Mouse (Mus musculus) adrenal gland, adult 10 weeks (tissue): Measurements from ENCODE around the gene Nacc1. TPM values are rescaled to one million over a fixed set of nuclear protein-coding genes. Genes with fewer than 3 reads are reported as not detected.

ENCODE experiments used
- polyA plus RNA-seq: library from polyadenylated mRNA; stranded (reverse); fragments of 350-450 nt; fragmentation: Illumina TruSeq; extraction: RNeasy Lipid Tissue Mini Kit (QIAGEN cat#74804); gene quantifications from one replicate; pipeline ENCODE4 v1.2.3, GENCODE M21; 2014; ENCODE audit warnings: low read depth, low replicate concordance

Nacc1 gene
- 3.7 TPM for polyA plus RNA-seq

GRCm38 (mm10) chr8:84687705-84688100 is at the start of gene Nacc1:
TSS of gene Nacc1 (minus strand) at chr8:84687862.

GRCm38 (mm10) chr8:84722850-84723570 is 35.3 kb upstream of the Nacc1 start, which contains the start of gene G430095P16Rik:
TSS of gene G430095P16Rik (plus strand) at chr8:84723007.

GRCm38 (mm10) chr8:84700941-84701911 is 13.6 kb upstream of the Nacc1 start, which contains the start of gene Lyl1:
TSS of gene Lyl1 (plus strand) at chr8:84701457.

GRCm38 (mm10) chr8:84686191-84687002 is 1.3 kb downstream of the Nacc1 start, which contains the start of gene Trmt1:
TSS of gene Trmt1 (plus strand) at chr8:84686307.

GRCm38 (mm10) chr8:84662581-84663065 is 25.0 kb downstream of the Nacc1 start, which contains the start of gene Ier2:
TSS of gene Ier2 (minus strand) at chr8:84662852.

Other genes starting within 250 kb of the Nacc1 start
- gene Ier2, start 25.0 kb downstream of the Nacc1 start, polyA plus RNA-seq: 2.4 TPM
- gene Trmt1, start 1.6 kb downstream of the Nacc1 start, polyA plus RNA-seq: 9.4 TPM
- gene Lyl1, start 13.6 kb upstream of the Nacc1 start, polyA plus RNA-seq: not detected
- gene G430095P16Rik, start 35.1 kb upstream of the Nacc1 start, polyA plus RNA-seq: not detected
- gene Nfix, start 112.5 kb upstream of the Nacc1 start, polyA plus RNA-seq: 13.9 TPM
- gene Dand5, start 135.0 kb upstream of the Nacc1 start, polyA plus RNA-seq: 5.4 TPM
- gene Gadd45gip1, start 143.7 kb upstream of the Nacc1 start, polyA plus RNA-seq: 2.3 TPM
- 9.2 TPM for gene Rad23a, start 152.8 kb upstream of the Nacc1 start, polyA plus RNA-seq
- 638 TPM for gene Calr, start 159.1 kb upstream of the Nacc1 start, polyA plus RNA-seq
- gene Farsa, start 169.1 kb upstream of the Nacc1 start, polyA plus RNA-seq: 4.7 TPM
- 6.2 TPM for gene Syce2, start 184.2 kb upstream of the Nacc1 start, polyA plus RNA-seq
- 51.8 TPM for gene Gcdh, start 206.1 kb upstream of the Nacc1 start, polyA plus RNA-seq
- not detected for gene Klf1, start 214.1 kb upstream of the Nacc1 start, polyA plus RNA-seq
- gene Dnase2a, start 220.7 kb upstream of the Nacc1 start, polyA plus RNA-seq: 10.7 TPM
- not detected for gene Mast1, start 249.5 kb upstream of the Nacc1 start, polyA plus RNA-seq